Mouse (Mus musculus) CD4-positive, CD25-positive, alpha-beta regulatory T cell, adult 2 months (primary cell): ENCODE measurements around the gene Armcx4.
A peak's percentile ranks its signal among the peaks of the same experiment; 100 is the strongest.
"Not testable (repeated sequence)": the region's sequence is repeated elsewhere in the genome, so short reads cannot be mapped to it uniquely, and the experiment has no call there.

Experiments
- DNase-seq: peaks from one replicate; pipeline ENCODE4 v3.0.0-alpha.2; 2012; ENCODE audit warnings: low read depth, low spot score

The Armcx4 gene

DNA sequence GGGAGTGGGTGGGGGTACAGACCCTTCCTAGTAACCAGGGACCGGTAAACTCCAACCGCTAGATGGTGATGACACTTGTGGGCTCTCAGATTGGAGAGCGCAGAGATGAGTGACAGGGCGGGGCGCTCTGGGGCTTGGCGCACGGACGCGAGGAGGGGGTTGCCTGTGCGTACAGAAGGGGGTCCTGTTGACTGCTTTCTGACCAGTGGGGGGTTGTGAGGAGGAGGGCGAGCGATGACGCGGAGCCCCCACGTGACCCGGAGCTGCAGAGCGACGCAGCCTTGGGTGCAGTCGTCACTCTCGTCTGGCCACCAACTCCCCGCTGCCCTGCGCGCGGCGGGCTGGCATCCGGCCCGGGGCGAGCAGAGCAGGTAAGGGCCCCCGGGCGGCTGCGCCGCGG, at the start of gene Armcx4:
TSS of gene Armcx4 (plus strand) at position 253 of the 400 bp plus-strand sequence.
- DNase-seq, result peak; percentile 72

- peak; percentile 44 for DNase-seq
Observed at GRCm38 (mm10) chrX:134641000-134641760, 45.1 kb upstream of the Armcx4 start.

- no peak for DNase-seq
Observed at GRCm38 (mm10) chrX:134646338-134646737, 40.0 kb upstream of the Armcx4 start.

DNA sequence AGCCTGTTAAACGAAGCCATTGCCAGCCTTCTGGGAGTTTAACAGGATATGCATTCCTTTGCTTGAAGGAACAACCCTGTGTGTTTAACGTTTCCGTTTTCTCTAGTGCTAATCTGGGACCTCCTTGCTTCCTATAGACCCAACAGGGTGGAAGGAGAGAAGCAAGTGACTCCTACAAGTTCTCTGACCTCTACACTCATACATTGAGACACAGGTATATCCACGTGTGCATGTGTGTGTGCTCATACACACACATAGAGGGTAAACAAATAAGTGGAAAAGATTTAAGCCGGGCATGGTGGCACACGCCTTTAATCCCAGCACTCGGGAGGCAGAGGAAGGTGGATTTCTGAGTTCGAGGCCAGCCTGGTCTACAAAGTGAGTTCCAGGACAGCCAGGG, 38.9 kb upstream of the Armcx4 start:
- no peak for DNase-seq

GRCm38 (mm10) chrX:134648031-134648692, 38.2 kb upstream of the Armcx4 start:
- DNase-seq, result peak; percentile 85

DNA sequence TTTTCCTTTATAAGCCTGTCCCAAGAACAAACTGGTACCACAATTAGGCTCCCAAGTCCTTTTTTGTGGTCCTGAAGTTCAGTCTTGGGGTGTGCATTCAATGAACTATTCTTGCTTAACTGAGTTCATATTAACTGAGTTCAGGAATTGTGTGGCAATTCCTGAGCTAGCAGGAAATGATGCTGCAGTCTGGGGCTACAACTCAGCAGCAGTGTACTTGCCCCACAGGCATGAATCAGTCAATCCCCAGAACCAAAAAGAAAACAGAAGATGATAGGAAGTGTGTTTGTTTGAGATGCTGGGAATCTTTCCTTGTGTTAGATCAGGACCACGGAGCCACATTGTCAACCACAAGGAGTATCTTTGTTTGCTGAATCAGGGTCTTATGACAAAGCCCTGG, 34.3 kb upstream of the Armcx4 start:
- no peak for DNase-seq

GRCm38 (mm10) chrX:134661586-134661985, 24.7 kb upstream of the Armcx4 start:
- no peak for DNase-seq

DNA sequence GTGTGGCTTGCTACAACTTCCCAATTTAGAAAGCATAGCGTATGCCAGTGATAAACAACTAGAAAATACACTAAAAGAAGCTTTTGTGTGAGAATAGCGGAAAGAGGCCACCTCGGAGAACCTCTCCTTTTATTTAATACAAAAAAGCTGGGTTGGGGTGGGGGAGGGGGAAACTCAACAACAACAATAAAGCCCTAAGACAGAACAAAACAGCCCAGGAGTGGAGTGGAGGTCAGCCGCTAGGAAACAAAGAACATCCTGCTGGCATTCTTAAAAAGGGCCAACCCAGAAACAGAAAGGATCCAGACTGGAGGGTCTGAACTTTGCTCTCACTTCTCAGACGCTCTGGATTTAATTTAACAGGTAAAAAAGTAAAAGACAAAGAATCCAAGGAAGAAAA, 11.3 kb upstream of the Armcx4 start:
- no peak for DNase-seq

GRCm38 (mm10) chrX:134675959-134676358, 10.4 kb upstream of the Armcx4 start:
- no peak for DNase-seq

DNA sequence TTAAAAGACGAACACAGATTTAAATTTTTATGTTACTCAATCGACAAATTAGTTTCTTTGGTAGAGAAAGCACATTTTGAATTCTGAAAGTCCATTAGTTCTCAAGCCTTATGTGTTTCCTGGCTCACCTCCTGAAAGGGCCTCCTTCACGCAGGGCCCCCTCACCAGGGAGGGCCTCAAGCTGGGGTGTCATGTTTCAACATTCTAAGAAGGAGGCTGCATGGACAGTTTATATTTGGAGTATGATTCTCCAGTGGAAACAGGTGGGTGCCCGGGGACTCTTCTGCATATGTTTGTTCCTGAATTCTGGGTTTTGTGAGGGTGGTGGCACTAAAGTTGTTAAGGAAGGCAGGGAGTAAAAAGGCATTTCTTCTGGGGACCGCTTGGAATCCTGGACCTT, 1.4 kb upstream of the Armcx4 start:
- no peak for DNase-seq

DNA sequence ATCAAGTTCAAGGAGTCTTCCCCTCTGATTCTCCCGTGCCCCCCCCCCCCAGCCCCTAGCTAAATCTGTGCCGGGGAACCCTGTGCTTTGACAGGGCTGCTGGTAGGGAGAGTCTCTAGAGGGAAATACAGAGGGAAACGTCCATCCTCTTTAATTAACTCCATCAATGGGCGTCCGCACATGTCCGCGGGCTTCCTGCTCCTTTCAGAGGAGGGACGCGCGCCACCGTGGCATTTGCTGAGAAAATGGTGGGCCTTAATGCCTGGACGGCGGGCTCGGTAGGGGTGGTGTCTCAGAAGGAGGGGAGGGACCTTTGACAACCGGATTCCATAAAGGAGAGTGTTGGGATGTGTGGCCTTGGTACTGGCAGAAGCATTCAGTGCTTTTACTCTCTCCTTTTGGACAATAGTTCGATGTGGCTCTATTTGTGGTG, 436 bp downstream of the Armcx4 start:
- DNase-seq, result peak; percentile 37

DNA sequence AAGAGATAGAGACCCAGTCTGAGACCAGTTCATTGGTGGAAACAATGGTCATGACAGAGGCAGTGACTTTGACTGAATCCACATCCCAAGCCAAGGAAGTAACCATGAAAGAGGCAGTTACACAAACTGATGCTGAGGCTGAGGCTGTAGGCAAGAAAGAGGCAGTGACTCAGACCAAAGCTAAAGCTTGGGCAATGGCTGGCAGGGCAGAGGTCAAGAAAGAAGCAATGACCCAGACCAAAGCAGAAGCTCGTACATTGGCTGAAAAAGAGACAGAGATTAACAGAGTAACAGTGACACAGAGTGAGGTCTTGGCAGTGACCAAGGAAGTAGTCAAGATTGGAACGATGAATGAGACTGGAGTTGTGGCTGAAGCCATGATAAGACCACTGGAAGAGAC, 3.4 kb downstream of the Armcx4 start:
- DNase-seq, result no peak

GRCm38 (mm10) chrX:134690871-134691539, 4.7 kb downstream of the Armcx4 start:
- DNase-seq, result no peak

GRCm38 (mm10) chrX:134691540-134691935, 5.2 kb downstream of the Armcx4 start:
- DNase-seq, result no peak

GRCm38 (mm10) chrX:134716863-134717262, 30.5 kb downstream of the Armcx4 start:
- no peak for DNase-seq

GRCm38 (mm10) chrX:134717752-134718308, 31.5 kb downstream of the Armcx4 start, which contains the start of gene Armcx1:
TSS of gene Armcx1 (plus strand) at chrX:134717963.
- DNase-seq, result peak; percentile 64

DNA sequence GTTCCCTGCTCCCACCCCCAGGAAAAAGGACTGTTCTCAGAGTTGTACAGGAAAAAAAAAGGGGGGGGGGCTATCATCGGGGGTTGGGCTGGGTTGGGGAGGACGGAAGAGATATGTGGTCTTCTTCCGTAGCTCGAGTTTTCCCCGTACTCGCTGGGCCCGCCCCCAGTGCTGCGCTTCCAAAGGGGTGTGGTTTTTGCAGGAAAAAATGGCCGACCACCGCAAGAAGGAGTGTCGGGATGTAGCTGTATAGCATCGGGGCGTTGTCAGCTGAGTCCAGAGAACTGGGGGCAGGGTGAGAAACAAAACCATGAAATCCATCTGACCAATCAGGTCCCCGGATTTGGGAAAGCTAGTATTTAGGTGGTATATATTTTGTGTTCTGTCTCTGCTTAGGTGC, 32.2 kb downstream of the Armcx4 start:
- peak; percentile 44 for DNase-seq

GRCm38 (mm10) chrX:134723762-134724161, 37.4 kb downstream of the Armcx4 start:
- DNase-seq, result not testable (repeated sequence)

- DNase-seq, result peak; percentile 62
Observed at GRCm38 (mm10) chrX:134729778-134730177, 43.5 kb downstream of the Armcx4 start.

- DNase-seq, result no peak
Observed at GRCm38 (mm10) chrX:134737796-134738195, 51.5 kb downstream of the Armcx4 start.

DNA sequence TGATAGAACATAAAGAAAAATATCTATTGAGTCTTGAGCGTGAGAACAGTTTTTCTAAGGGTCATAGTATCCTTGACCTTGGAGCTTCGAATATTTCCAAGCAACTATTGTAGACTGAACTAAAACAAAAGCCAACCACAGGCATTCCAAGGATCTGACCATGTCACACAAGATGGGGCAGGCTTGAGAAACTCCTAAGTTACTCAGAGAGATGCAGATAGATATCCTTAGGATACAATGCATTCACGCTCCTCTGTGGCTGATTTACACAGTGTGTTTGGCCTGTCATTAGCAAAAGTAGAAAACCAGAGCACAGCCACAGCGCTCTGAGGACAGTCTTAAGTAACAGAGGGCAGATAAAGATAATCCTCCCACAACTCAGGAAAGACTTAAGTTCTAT, 52.8 kb downstream of the Armcx4 start:
- DNase-seq, result no peak

- DNase-seq, result peak; percentile 12
Observed at GRCm38 (mm10) chrX:134741862-134742261, 55.5 kb downstream of the Armcx4 start.
